Mouse (Mus musculus) lung, adult 2 months (tissue): Measurements from ENCODE around the gene Trpc2. TPM values are rescaled to one million over a fixed set of nuclear protein-coding genes. Genes with fewer than 3 reads are reported as not detected.

Experiments
- DNase-seq: peaks from one replicate; pipeline ENCODE4 v3.0.0; 2022
- H3K4me1 ChIP-seq: fragments of 200-500 bp; 2 replicates; pipeline ENCODE4 v1.6.1; 2011; ENCODE audit warnings: low read length; ENCODE audit not compliant: control insufficient read depth, insufficient read depth
- H3K4me3 ChIP-seq: fragments of 200-500 bp; replicated peaks from 2 replicates; pipeline ENCODE3; 2011; ENCODE audit warnings: low read depth, mild to moderate bottlenecking, control low read depth, low read length; ENCODE audit errors: extremely low read depth
- CTCF ChIP-seq: fragments of 200-500 bp; IDR thresholded peaks from 2 replicates; pipeline ENCODE4 v1.5.1; 2011; ENCODE audit warnings: mild to moderate bottlenecking, low read length, control low read depth; ENCODE audit not compliant: insufficient read depth
- POLR2A ChIP-seq: fragments of 200-500 bp; IDR thresholded peaks from 2 replicates; pipeline ENCODE4 v1.6.1; 2011; ENCODE audit warnings: low read depth, mild to moderate bottlenecking, control low read depth, low read length, borderline replicate concordance; ENCODE audit errors: extremely low read depth
- WGBS: fragments of 180-500 bp; shearing (Covaris S2); methylation state at CpG from one replicate; pipeline ENCODE4 v1.1.7; 2018; 5-methylcytosine and 5-hydroxymethylcytosine counted together
- polyA plus RNA-seq: library from polyadenylated mRNA; depleted of rRNA; stranded (reverse); fragments of >200 nt; gene quantifications from 2 replicates; pipeline ENCODE4 v1.2.3, GENCODE M21; 2012

Gene Trpc2
- polyA plus RNA-seq, 1 experiment = not detected

DNA sequence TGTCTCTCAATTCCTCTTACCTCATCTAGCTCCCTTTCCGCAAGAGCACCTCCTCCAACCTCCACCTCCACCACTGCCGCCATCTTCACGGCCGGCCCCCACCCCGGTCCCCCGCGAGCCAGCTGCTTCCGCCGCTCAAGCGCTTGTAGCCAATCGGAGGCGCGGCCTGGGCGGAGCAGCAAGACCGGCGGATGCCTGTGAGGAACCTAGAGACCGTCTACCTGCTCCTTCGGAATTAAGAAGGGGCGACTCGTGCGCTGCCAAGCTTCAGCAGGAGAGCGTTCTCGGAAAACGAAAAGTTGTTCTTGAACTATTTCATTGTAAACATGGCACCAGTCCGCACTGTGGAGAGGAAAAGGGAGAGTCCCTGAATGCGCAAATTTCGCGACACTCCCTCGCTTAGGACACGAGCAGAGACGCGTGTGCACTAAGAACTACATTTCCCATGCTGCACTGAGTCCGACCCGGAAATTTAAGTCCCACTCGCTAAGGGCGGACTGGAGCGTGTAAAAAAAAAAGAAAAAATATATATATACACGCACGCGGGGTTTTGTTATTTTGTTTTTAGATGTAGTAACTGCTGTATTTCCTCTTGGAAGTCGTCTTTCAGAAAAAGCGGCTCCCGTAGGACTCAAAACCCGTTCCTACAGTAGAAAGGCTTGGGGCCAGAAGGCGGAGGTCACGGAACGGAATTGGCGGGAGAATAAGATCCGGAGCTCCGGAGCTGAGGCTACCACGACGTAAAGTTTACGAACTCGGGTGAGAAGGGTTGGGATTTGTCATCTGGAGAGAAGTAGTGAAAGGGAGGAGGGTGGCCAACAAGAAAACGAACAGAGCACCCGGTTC lies 17.6 kb upstream of the Trpc2 start, which contains the start of the genes Rnf121, Xndc1 and Xntrpc:
Gene Rnf121, minus strand, starts transcription at position 424 of the 846 bp plus-strand sequence.
Gene Xndc1, plus strand, starts transcription at position 466 of the 846 bp plus-strand sequence.
Gene Xntrpc, plus strand, starts transcription at position 668 of the 846 bp plus-strand sequence.
- under 1% methylated on average over 56 of the region's 56 CpGs for WGBS
- peak; percentile 94 for DNase-seq
- TF ChIP-seq CTCF (no peak), POLR2A (peak; percentile 54)
- H3K4me1 ChIP-seq = peaks cover 8% of the 10 kb centered on the region
- peak within 1 kb of the TSS; percentile 97 for H3K4me3 ChIP-seq

DNA sequence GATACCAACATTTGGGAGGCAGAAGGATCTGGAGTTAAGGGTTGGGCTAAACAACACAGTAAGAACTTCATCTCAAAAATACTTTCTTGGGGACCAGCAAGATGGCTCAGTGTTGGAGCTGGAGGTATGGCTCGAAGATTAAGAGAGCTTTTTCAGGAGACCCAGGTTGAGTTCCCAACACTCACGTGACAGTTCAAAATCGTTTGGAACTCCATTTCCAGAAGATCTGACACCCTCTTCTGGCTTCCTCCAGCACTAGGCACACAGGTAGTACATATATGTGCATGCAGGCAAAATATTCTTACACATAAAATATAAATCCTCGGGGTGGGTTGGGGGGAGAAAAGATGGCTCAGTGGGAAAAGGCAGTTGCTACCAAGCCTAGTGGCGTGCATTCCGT lies 16.6 kb upstream of the Trpc2 start:
- WGBS = 56% methylated on average over 6 of the region's 6 CpGs
- H3K4me3 ChIP-seq = no peak overlapping the region

GRCm38 (mm10) chr7:102076714-102077296 lies 6.1 kb upstream of the Trpc2 start:
- no peak for TF ChIP-seq POLR2A
- TF ChIP-seq CTCF = peak; percentile 67
- no peak for DNase-seq

More for the DNA sequence above, 16.6 kb upstream of the Trpc2 start:
- H3K4me1 ChIP-seq = peaks cover 8% of the 10 kb centered on the region
- TF ChIP-seq CTCF (no peak), POLR2A (no peak)
- DNase-seq = no peak

DNA sequence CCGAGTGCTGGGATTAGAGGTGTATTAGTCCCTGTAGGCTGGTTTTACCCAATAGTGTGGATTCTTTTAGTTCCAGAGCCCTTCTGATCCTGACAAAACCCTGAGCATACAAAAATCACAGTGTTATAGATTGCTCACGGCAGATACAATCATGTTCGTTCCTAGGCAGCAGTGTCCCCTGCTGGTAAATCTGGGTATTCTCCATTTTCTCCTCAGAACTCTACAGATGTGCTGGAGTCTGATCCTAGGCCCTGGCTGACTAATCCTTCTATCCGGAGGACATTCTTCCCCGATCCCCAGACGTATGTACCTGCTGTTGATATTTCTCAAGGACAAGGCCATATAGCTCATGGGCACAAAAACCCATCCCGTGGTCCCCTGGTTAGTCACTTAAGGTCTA lies 4.4 kb upstream of the Trpc2 start:
- no peak for DNase-seq
- Histone ChIP-seq H3K4me1 (no peaks in the 10 kb centered on the region), H3K4me3 (no peak overlapping the region)
- WGBS = 72% methylated on average over 7 of the region's 7 CpGs
- TF ChIP-seq CTCF = peak; percentile 37; the same call in 1 of the 2 replicates
- no peak for TF ChIP-seq POLR2A

More at GRCm38 (mm10) chr7:102076714-102077296, 6.1 kb upstream of the Trpc2 start:
- H3K4me1 ChIP-seq = no peaks in the 10 kb centered on the region
- H3K4me3 ChIP-seq = no peak overlapping the region
- WGBS = 72% methylated on average over 7 of the region's 7 CpGs

DNA sequence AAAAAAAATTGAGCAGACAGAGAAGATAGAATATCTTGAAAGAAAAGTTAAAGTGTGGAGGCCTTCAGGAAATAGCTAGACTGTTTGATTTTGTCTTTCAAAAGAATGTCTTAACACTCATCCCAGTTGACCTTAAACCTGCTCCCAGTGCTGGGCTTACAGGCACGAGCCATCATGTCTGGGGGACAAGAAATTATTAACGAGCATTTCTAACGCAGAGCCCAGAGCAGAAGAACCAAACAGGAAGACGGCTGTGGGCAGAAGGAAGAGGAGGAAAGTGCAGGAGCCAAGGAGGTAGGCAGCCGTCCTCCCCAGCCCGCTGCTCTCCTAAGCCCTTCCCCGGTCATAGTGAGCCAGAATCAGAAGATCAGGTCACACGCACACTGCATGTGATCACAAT lies 2.6 kb upstream of the Trpc2 start:
- no peak for TF ChIP-seq CTCF
- no peak for TF ChIP-seq POLR2A
- Histone ChIP-seq H3K4me3 (no peak overlapping the region), H3K4me1 (no peaks in the 10 kb centered on the region)
- DNase-seq = no peak
- whole genome bisulfite sequencing = 72% methylated on average over 8 of the region's 8 CpGs

DNA sequence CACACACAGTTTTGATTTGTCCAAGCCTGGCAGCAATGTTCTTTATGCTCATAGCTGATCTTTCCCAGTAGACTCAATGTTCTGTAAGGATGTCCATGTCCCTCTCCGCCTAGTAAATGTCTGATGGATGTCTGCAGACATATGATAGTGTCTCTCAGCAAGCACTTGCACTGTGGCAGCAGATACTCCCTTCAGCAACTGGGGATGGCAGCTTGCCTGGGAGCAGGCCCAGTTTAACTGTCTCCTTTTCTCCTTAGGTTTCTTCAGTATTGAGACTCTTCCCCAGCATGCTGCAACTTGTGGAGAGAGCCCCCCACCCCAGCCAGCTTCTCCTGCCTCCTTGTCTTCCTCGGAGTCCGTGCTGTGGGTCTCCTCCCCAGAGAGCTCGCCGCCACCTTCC lies 1.1 kb upstream of the Trpc2 start:
- no peak for DNase-seq
- no peaks in the 10 kb centered on the region for H3K4me1 ChIP-seq
- no peak overlapping the region for H3K4me3 ChIP-seq
- TF ChIP-seq POLR2A (no peak), CTCF (no peak)
- WGBS = 95% methylated on average over 5 of the region's 5 CpGs

DNA sequence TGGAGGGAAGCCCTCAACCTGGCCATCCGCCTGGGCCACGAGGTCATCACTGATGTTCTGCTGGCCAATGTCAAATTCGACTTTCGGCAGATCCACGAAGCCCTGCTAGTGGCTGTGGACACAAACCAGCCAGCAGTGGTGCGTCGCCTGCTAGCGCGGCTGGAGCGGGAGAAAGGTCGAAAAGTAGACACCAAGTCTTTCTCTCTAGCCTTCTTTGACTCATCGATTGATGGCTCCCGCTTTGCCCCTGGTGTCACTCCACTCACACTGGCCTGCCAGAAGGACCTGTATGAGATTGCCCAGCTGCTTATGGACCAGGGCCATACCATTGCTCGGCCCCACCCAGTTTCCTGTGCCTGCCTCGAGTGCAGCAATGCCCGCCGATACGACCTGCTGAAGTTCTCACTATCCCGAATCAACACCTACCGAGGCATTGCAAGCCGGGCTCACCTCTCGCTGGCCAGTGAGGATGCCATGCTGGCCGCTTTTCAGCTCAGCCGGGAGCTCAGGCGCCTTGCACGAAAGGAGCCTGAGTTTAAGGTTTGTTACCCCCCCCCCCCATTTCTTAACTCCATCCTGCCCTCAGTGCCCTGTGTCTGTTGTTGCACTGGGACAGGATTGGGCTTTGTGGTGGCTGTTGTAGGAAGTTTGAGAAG lies 1.3 kb downstream of the Trpc2 start:
- Histone ChIP-seq H3K4me3 (no peak overlapping the region), H3K4me1 (no peaks in the 10 kb centered on the region)
- TF ChIP-seq POLR2A (no peak), CTCF (no peak)
- 84% methylated on average over 26 of the region's 26 CpGs for WGBS
- no peak for DNase-seq

GRCm38 (mm10) chr7:102087336-102087735 lies 4.4 kb downstream of the Trpc2 start:
- 65% methylated on average over 4 of the region's 4 CpGs for WGBS
- DNase-seq = no peak
- no peak for TF ChIP-seq POLR2A
- no peak for TF ChIP-seq CTCF
- Histone ChIP-seq H3K4me3 (no peak overlapping the region), H3K4me1 (no peaks in the 10 kb centered on the region)
